Mouse (Mus musculus): ENCODE results near the gene C7.
"Not testable (repeated sequence)": the region's sequence is repeated elsewhere in the genome, so short reads cannot be mapped to it uniquely, and the experiment has no call there.

The C7 gene

GRCm38 (mm10) chr15:5063635-5064034 lies at the start of gene C7:
C7 (minus strand) TSS chr15:5063740.
- no peak for DNase-seq (ENCODE audit: low read depth)

- no peak for DNase-seq (ENCODE audit: low read depth)
Measured at GRCm38 (mm10) chr15:5112651-5113050, 49.1 kb upstream of the C7 start.

GRCm38 (mm10) chr15:5108655-5109040 lies 45.1 kb upstream of the C7 start:
- DNase-seq (ENCODE audit: low read depth): no peak

- DNase-seq (ENCODE audit: low read depth): peak; percentile 37
Measured at GRCm38 (mm10) chr15:5107686-5108654, 44.4 kb upstream of the C7 start, which contains the start of gene Card6. Card6 (minus strand) TSS chr15:5108539.

- DNase-seq (ENCODE audit: low read depth): peak; percentile 65
Measured at GRCm38 (mm10) chr15:5106293-5106692, 42.8 kb upstream of the C7 start.

- DNase-seq (ENCODE audit: low read depth): no peak
Measured at GRCm38 (mm10) chr15:5105891-5106290, 42.4 kb upstream of the C7 start.

- DNase-seq (ENCODE audit: low read depth): no peak
Measured at GRCm38 (mm10) chr15:5102312-5102711, 38.8 kb upstream of the C7 start.

- DNase-seq (ENCODE audit: low read depth): no peak
Measured at GRCm38 (mm10) chr15:5097376-5097775, 33.8 kb upstream of the C7 start.

- no peak for DNase-seq (ENCODE audit: low read depth)
Measured at GRCm38 (mm10) chr15:5095534-5096301, 32.2 kb upstream of the C7 start.

GRCm38 (mm10) chr15:5090131-5090530 lies 26.6 kb upstream of the C7 start:
- DNase-seq (ENCODE audit: low read depth): no peak

GRCm38 (mm10) chr15:5088850-5089608 lies 25.5 kb upstream of the C7 start:
- peak; percentile 24 for DNase-seq (ENCODE audit: low read depth)

- DNase-seq (ENCODE audit: low read depth): peak; percentile 61
Measured at GRCm38 (mm10) chr15:5086162-5086561, 22.6 kb upstream of the C7 start.

- DNase-seq (ENCODE audit: low read depth): no peak
Measured at GRCm38 (mm10) chr15:5081235-5081634, 17.7 kb upstream of the C7 start.

GRCm38 (mm10) chr15:5068801-5069518 lies 5.4 kb upstream of the C7 start:
- DNase-seq (ENCODE audit: low read depth): peak; percentile 53

- DNase-seq (ENCODE audit: low read depth): peak; percentile 8
Measured at GRCm38 (mm10) chr15:5045560-5046284, 17.8 kb downstream of the C7 start.

GRCm38 (mm10) chr15:5029256-5029655 lies 34.3 kb downstream of the C7 start:
- DNase-seq (ENCODE audit: low read depth): no peak

- DNase-seq (ENCODE audit: low read depth): not testable (repeated sequence)
Measured at GRCm38 (mm10) chr15:5023479-5024265, 39.9 kb downstream of the C7 start.

- DNase-seq (ENCODE audit: low read depth): no peak
Measured at GRCm38 (mm10) chr15:5009644-5010107, 53.9 kb downstream of the C7 start.

GRCm38 (mm10) chr15:5003503-5004196 lies 59.9 kb downstream of the C7 start:
- no peak for DNase-seq (ENCODE audit: low read depth)
